Mouse (Mus musculus) bone marrow, adult 2 months (tissue): ENCODE results near the gene Cyp1b1.

Source experiments
- CTCF ChIP-seq: fragments of 200-500 bp; IDR thresholded peaks from 2 replicates; pipeline ENCODE4 v1.5.1; 2011; ENCODE audit warnings: low read length, control low read depth; ENCODE audit not compliant: control insufficient read depth, insufficient read depth
- POLR2A ChIP-seq: fragments of 200-500 bp; IDR thresholded peaks from 2 replicates; pipeline ENCODE4 v1.6.1; 2011; ENCODE audit warnings: low read depth, mild to moderate bottlenecking, control low read depth, low read length, borderline replicate concordance; ENCODE audit not compliant: control insufficient read depth

DNA sequence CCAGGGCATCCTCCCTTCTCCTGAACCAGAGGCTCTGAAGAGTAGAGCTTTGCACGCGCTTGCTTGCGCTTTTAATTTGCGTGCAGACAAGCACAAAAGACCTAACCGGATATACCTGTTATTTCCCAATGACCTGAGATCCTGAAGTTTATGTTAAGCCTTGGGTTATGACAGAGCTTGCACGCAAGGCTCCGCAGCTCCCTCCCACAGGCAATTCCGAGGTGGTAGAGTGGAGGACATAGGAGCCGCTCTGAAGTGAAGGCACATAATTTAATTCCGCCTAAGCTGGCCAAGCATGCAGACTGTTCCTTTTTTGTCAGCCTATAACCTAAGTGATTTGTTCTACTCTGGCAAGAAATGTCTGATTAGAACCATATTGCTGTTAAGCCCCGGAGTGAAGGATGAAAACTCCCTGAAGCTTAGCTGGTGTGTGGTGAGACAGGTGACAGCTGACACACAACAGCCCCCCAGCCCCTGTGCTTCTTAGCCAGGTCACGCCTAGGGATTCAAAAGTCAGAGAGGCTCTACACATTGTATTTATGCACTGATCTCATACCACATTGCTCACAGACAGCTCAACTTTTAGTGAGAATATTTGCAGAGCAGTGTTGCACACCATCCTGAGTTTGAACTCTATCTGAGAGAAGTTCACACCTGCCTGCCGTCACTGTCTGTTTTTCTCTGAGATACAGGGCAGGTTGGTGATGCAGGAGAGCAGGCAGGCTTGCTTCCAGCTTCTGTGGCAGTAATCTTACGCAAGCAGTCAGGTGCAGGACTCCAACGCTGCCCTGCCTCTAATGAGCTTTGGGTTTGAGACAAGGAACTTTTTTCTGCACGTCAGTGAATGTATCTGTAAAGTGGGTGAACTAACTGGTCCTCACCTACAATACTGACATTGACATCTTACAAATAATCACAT, 14.0 kb upstream of the Cyp1b1 start:
- TF ChIP-seq CTCF, result no peak
- TF ChIP-seq POLR2A, result no peak
